Mouse (Mus musculus): Measurements from ENCODE around the gene Slc1a2. TPM values are rescaled to one million over a fixed set of nuclear protein-coding genes. Genes with fewer than 3 reads are reported as not detected.

Gene Slc1a2
- polyA plus RNA-seq, 1 experiment from 2014 or later = 18.8 TPM

DNA sequence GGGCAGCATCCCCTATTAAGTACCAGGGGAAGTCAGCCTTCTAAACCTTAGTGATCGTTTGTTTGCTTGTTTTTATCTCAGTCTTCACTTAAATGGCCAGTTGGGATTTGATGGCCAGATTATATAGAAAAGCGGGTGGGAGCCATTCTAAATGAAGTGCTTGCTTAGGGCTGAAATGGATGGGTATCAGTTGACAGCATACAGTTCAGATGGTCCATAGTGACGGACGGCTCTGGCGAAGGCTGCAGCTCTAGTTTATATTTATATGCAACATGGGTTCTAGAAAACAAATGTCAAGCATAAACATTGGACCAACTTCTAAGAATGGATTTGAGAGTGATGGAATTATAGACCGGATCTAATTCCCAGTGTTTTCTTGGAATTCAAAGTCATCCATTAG is 9.5 kb downstream of the Slc1a2 start:
- Histone ChIP-seq H3K4me1 (replicated peaks) (peaks cover 47% of the 10 kb centered on the region), H3K9ac (no peak overlapping the region), H3K27me3 (no peaks in the 10 kb centered on the region), H3K9me3 (no peaks in the 10 kb centered on the region), H3K4me2 (no peak overlapping the region), H3K4me3 (no peak overlapping the region), H3K36me3 (no peaks in the 10 kb centered on the region), H3K27ac (replicated peaks) (peak overlapping the region; percentile 11; the same call in 1 of the 2 replicates)
- ATAC-seq (ENCODE audit: low read depth) = no peak
- 77% methylated on average over 6 of the region's 6 CpGs for WGBS

- no peak overlapping the region for H3K4me3 ChIP-seq
- no peak overlapping the region for H3K9ac ChIP-seq
- peaks cover 47% of the 10 kb centered on the region for H3K4me1 ChIP-seq (replicated peaks)
- no peak overlapping the region for H3K4me2 ChIP-seq
- ATAC-seq (ENCODE audit: low read depth) = no peak
- no peaks in the 10 kb centered on the region for H3K27me3 ChIP-seq
- H3K27ac ChIP-seq (replicated peaks) = no peak overlapping the region
- WGBS = 11% methylated on average over 6 of the region's 6 CpGs
- H3K9me3 ChIP-seq = no peaks in the 10 kb centered on the region
- no peaks in the 10 kb centered on the region for H3K36me3 ChIP-seq
Measured at GRCm38 (mm10) chr2:102669580-102669979, 11.1 kb downstream of the Slc1a2 start.

DNA sequence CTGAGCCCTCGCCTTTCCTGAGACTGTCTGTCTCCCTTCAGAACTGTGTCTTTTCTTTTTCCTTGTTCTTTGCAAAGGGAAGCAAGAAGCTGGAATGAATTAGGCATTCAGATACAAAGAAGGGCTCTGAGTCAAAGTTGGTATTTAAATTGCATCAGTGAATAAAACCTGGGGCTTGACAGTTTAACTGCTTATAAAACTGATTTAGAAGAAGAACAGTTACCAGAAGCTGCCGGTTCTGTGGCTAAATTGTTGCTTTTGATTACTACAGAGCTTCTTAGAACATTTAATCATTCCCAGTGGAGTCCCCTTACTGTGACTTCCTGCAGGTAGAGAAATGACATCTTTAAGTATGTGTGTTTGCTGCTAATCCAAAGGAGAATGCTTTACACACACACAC is 16.1 kb downstream of the Slc1a2 start:
- H3K9me3 ChIP-seq = no peaks in the 10 kb centered on the region
- peaks cover 46% of the 10 kb centered on the region for H3K4me1 ChIP-seq (replicated peaks)
- no peaks in the 10 kb centered on the region for H3K36me3 ChIP-seq
- no peak overlapping the region for H3K9ac ChIP-seq
- 20% methylated on average over 2 of the region's 2 CpGs for WGBS
- H3K4me2 ChIP-seq = no peak overlapping the region
- no peaks in the 10 kb centered on the region for H3K27me3 ChIP-seq
- peak overlapping the region; percentile 74 for H3K27ac ChIP-seq (replicated peaks)
- no peak overlapping the region for H3K4me3 ChIP-seq
- peak; percentile 47; the same call in 1 of the 2 replicates for ATAC-seq (ENCODE audit: low read depth)

- Histone ChIP-seq H3K27me3 (no peaks in the 10 kb centered on the region), H3K4me2 (no peak overlapping the region), H3K4me1 (replicated peaks) (peaks cover 42% of the 10 kb centered on the region), H3K36me3 (no peaks in the 10 kb centered on the region), H3K27ac (replicated peaks) (peak overlapping the region; percentile 74), H3K4me3 (no peak overlapping the region), H3K9ac (no peak overlapping the region), H3K9me3 (no peaks in the 10 kb centered on the region)
- WGBS = 70% methylated on average over 6 of the region's 6 CpGs
- 0 out of 2 replicates have a peak, but pooled peaks have one; percentile 17 for ATAC-seq (ENCODE audit: low read depth)
Measured at GRCm38 (mm10) chr2:102675275-102675674, 16.8 kb downstream of the Slc1a2 start.

DNA sequence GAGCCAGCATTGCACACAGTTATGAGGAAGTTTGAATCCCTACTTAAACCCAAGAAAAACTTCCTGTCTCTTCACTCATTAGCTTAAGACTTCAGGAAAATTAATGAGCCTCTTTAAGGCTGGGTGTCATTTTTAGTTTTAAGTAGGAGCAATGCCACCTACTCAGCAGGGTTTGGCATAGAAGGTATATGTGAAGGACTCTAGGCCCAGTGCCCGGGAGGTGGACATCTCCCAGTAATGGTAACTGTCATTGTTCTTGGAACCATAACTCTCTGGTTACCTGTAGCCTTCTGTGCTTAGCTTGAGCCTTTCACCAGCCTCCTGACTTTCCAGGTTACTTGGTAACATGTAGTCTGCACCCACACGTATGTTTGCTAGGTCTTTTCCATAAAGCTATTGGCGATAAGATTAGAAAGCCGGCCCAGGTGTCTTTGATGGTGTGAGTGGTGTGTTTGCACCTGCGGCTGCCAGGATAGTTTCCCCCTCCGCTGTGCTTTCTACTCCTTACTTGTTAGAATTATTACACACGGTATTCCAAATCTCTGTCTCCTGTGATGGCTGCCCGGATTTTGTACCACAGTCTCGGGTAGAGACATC is 18.4 kb downstream of the Slc1a2 start:
- no peak overlapping the region for H3K4me2 ChIP-seq
- no peak overlapping the region for H3K27ac ChIP-seq (replicated peaks)
- H3K36me3 ChIP-seq = no peaks in the 10 kb centered on the region
- no peak overlapping the region for H3K4me3 ChIP-seq
- H3K9ac ChIP-seq = no peak overlapping the region
- peaks cover 48% of the 10 kb centered on the region for H3K4me1 ChIP-seq (replicated peaks)
- no peaks in the 10 kb centered on the region for H3K9me3 ChIP-seq
- 91% methylated on average over 9 of the region's 9 CpGs for WGBS
- no peak for ATAC-seq (ENCODE audit: low read depth)
- no peaks in the 10 kb centered on the region for H3K27me3 ChIP-seq

- H3K9ac ChIP-seq = no peak overlapping the region
- 77% methylated on average over 6 of the region's 6 CpGs for WGBS
- ATAC-seq (ENCODE audit: low read depth) = no peak
- no peaks in the 10 kb centered on the region for H3K27me3 ChIP-seq
- H3K4me3 ChIP-seq = no peak overlapping the region
- no peaks in the 10 kb centered on the region for H3K36me3 ChIP-seq
- peaks cover 52% of the 10 kb centered on the region for H3K4me1 ChIP-seq (replicated peaks)
- H3K27ac ChIP-seq (replicated peaks) = no peak overlapping the region
- no peaks in the 10 kb centered on the region for H3K9me3 ChIP-seq
- no peak overlapping the region for H3K4me2 ChIP-seq
Measured at GRCm38 (mm10) chr2:102677400-102677799, 18.9 kb downstream of the Slc1a2 start.

- Histone ChIP-seq H3K4me3 (no peak overlapping the region), H3K36me3 (no peaks in the 10 kb centered on the region), H3K4me1 (replicated peaks) (peaks cover 26% of the 10 kb centered on the region), H3K9me3 (no peaks in the 10 kb centered on the region), H3K9ac (no peak overlapping the region), H3K4me2 (no peak overlapping the region), H3K27me3 (no peaks in the 10 kb centered on the region), H3K27ac (replicated peaks) (no peak overlapping the region)
- no peak for ATAC-seq (ENCODE audit: low read depth)
- WGBS = 59% methylated on average over 7 of the region's 7 CpGs
Measured at GRCm38 (mm10) chr2:102681351-102681750, 22.9 kb downstream of the Slc1a2 start.

DNA sequence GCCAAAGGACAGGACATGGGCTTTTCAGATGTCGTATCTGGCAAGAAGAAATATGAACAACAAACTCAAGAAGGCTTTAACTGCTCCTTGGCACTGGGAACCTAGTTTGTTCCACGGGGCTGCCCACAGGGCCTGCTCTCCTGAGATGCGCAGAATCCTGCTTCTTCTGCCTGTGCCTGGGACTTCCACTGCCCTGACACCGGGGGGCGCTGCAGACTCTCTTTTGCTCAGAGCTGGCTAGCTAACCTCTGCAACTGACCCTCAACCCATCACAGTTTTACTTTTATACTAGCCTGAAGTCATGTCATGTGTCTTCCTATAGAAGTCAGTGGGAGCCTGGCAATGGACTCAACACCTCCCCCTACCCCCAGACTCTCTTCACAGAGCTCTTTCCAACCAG is 23.7 kb downstream of the Slc1a2 start:
- Histone ChIP-seq H3K27ac (replicated peaks) (no peak overlapping the region), H3K9me3 (no peaks in the 10 kb centered on the region), H3K36me3 (no peaks in the 10 kb centered on the region), H3K9ac (no peak overlapping the region), H3K4me1 (replicated peaks) (peaks cover 24% of the 10 kb centered on the region), H3K27me3 (no peaks in the 10 kb centered on the region), H3K4me3 (no peak overlapping the region), H3K4me2 (no peak overlapping the region)
- no peak for ATAC-seq (ENCODE audit: low read depth)
- WGBS = 50% methylated on average over 5 of the region's 5 CpGs

- no peak overlapping the region for H3K4me2 ChIP-seq
- H3K36me3 ChIP-seq = no peaks in the 10 kb centered on the region
- H3K4me1 ChIP-seq (replicated peaks) = peaks cover 24% of the 10 kb centered on the region
- no peaks in the 10 kb centered on the region for H3K9me3 ChIP-seq
- H3K27ac ChIP-seq (replicated peaks) = peak overlapping the region; percentile 35; the same call in 1 of the 2 replicates
- peak; percentile 52; the same call in 1 of the 2 replicates for ATAC-seq (ENCODE audit: low read depth)
- no peaks in the 10 kb centered on the region for H3K27me3 ChIP-seq
- no peak overlapping the region for H3K9ac ChIP-seq
- H3K4me3 ChIP-seq = no peak overlapping the region
- 84% methylated on average over 7 of the region's 7 CpGs for WGBS
Measured at GRCm38 (mm10) chr2:102685371-102686107, 27.1 kb downstream of the Slc1a2 start.

DNA sequence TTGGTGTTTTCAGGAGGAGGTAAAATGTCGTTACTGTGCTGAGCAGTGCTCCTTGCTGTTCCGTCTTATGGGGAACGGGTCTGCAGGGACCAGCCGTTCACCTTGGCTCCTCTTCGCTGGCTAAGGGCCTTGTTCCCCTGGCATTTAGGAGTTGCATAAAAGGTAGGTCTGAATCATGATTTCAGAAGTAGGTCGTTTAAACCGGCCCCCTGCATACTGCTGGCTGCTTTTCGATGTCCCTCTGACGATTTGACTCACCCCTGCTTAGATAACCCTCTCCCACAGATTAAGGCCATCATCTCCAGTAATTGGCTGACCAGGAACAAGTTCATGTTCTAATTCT is 27.6 kb downstream of the Slc1a2 start:
- Histone ChIP-seq H3K4me2 (no peak overlapping the region), H3K27ac (replicated peaks) (peak overlapping the region; percentile 35; the same call in 1 of the 2 replicates), H3K36me3 (no peaks in the 10 kb centered on the region), H3K9me3 (no peaks in the 10 kb centered on the region), H3K4me3 (no peak overlapping the region), H3K9ac (no peak overlapping the region), H3K4me1 (replicated peaks) (peaks cover 24% of the 10 kb centered on the region), H3K27me3 (no peaks in the 10 kb centered on the region)
- 0 out of 2 replicates have a peak, but pooled peaks have one; percentile 41 for ATAC-seq (ENCODE audit: low read depth)
- 59% methylated on average over 9 of the region's 9 CpGs for WGBS

GRCm38 (mm10) chr2:102693556-102693955 is 35.1 kb downstream of the Slc1a2 start:
- 70% methylated on average over 7 of the region's 7 CpGs for WGBS
- H3K27me3 ChIP-seq = no peaks in the 10 kb centered on the region
- H3K27ac ChIP-seq (replicated peaks) = no peak overlapping the region
- H3K9me3 ChIP-seq = no peaks in the 10 kb centered on the region
- H3K4me3 ChIP-seq = no peak overlapping the region
- no peak for ATAC-seq (ENCODE audit: low read depth)
- H3K4me1 ChIP-seq (replicated peaks) = peaks cover 14% of the 10 kb centered on the region; the same call in 1 of the 2 replicates
- H3K36me3 ChIP-seq = no peaks in the 10 kb centered on the region
- H3K4me2 ChIP-seq = no peak overlapping the region
- H3K9ac ChIP-seq = no peak overlapping the region

DNA sequence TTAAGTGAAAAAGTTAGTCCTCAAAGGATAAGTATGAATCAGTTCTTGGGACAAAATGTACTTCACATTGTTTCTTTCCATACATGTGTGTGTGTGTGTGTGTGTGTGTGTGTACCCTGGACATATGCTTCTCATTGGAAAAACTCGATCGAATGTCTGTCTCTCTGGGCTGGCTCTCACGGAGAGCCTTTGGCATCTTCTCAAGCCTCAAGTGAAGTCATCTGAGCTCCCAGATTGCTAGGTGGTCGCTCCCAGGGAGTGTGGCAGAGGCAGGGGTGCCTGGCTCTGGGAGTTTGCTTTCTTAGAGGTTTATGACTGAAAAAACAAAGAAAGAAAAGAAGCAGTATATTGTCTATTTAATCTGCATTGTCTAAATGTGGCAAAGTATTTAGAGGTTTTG is 36.3 kb downstream of the Slc1a2 start:
- no peak overlapping the region for H3K27ac ChIP-seq (replicated peaks)
- no peaks in the 10 kb centered on the region for H3K36me3 ChIP-seq
- no peak for ATAC-seq (ENCODE audit: low read depth)
- H3K4me3 ChIP-seq = no peak overlapping the region
- H3K9me3 ChIP-seq = no peaks in the 10 kb centered on the region
- no peak overlapping the region for H3K4me2 ChIP-seq
- peaks cover 14% of the 10 kb centered on the region; the same call in 1 of the 2 replicates for H3K4me1 ChIP-seq (replicated peaks)
- no peaks in the 10 kb centered on the region for H3K27me3 ChIP-seq
- H3K9ac ChIP-seq = no peak overlapping the region
- WGBS = 73% methylated on average over 4 of the region's 4 CpGs

Measured in neural tube, embryonic 13.5 days (tissue).